Mouse (Mus musculus) cerebellum, postnatal 36 days (tissue): Measurements from ENCODE around the gene Lhx4.

Experiments
- DNase-seq, 2 experiments: peaks; one replicate each; pipeline ENCODE4 v3.0.0; 2021 to 2022; ENCODE audit warnings: mixed read lengths in 2 of 2

Lhx4 gene

GRCm38 (mm10) chr1:155751484-155752255 is at the start of gene Lhx4:
TSS of gene Lhx4 (minus strand) at chr1:155751684.
- DNase-seq, result no peak

DNA sequence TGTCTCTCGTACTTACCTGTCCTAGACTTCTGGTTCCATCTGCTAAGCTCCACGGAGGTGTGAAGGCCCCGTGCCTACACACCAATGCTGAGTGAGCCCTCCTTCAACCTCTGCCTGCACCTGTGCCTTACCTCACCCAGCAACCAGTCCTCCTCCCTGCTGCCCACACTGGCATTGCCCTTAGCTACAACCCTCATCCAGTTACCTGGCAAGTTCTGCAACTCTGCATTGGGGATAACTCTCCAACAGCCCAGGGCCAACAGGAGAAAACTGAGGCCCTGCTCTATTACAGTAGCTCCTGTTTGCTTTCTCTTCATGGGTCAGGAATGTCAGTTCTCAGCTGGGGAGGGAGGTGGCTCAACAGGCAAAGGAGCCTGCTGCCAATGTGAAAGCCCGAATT is 46.5 kb upstream of the Lhx4 start:
- DNase-seq, result no peak

DNA sequence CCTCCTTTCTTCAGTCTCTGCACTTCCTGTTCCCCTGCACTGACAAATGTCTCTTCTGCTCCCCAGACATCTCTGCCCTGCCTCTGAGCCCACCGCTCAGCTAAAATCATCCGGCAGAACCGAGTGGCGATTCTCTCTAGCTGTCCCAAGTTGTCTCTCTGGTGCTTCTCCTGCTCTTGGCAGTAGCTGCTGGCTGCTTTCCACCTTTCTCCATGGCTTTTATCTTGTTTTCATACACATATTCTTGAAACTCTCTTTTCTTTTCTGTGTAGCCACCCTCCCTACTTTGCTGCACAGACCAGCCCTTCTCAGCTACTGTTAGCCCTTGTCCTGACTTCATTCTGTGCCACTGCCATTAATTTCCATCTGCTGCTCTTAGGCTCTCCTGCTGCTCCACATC is 45.9 kb upstream of the Lhx4 start:
- no peak for DNase-seq

GRCm38 (mm10) chr1:155796757-155797405 is 45.4 kb upstream of the Lhx4 start:
- no peak for DNase-seq

- DNase-seq, result no peak
Measured at GRCm38 (mm10) chr1:155795791-155796233, 44.3 kb upstream of the Lhx4 start.

GRCm38 (mm10) chr1:155794855-155795254 is 43.4 kb upstream of the Lhx4 start:
- DNase-seq, result no peak

DNA sequence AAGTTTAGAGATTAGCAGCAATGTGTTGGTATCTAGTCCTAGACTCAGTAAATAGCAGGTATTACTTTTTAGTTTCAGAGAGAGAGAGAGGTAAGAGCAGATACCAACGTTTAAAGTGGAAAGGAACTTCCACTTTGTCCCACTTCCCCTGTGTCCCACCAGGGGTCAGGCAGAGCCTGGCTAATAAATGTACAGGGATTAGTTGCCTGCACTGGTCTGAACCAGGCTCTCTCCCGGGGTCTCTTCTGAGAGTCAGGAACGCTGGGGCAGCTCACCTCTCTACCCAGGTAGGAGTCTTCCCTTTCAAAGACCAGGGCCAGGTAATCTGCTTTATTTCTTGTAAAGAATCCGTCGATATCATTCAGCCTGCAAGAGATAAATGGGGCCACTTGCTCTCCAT is 40.4 kb upstream of the Lhx4 start:
- no peak for DNase-seq

DNA sequence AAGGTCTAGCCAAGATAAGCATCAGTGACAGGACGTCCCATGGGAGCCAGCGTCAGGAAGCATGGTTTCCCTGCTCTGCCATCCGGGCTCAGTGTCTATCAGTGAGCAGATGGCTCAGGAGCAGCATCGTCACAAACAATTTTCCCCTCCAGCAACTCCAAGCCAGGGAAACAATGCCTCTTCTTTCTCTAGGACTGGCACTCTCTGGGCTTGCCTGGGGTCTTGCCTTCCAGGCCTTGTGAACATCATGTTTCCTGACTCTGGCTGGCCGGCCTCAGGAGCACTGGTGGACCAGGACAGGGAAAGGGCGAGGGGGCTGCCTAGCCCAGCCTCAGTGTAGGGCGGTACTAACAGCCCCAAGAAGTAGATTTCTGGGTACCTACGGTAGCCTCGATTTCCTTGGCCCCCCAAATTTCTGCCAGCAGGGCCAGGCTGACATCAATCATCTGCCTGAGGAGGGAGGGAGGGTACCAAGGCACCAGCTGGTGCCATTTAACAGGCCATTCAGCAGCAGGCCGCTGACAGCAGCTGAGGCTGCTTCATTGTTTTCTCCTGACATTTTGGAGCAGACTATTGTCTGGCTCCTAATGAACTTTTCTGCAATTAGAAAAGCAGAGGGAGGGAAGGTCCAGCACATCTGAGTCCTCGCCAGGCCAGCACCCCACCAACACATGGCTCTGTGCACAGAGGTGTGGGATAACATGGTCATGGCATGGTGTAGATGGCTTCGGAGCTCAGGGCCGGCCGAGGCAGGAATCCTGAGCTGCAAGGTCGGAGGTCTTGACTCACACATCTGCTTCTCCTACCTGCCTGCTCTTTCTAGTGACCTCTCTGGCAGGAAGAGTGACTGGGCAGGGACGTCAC is 38.9 kb upstream of the Lhx4 start:
- DNase-seq, result peak; percentile 56 to 57

DNA sequence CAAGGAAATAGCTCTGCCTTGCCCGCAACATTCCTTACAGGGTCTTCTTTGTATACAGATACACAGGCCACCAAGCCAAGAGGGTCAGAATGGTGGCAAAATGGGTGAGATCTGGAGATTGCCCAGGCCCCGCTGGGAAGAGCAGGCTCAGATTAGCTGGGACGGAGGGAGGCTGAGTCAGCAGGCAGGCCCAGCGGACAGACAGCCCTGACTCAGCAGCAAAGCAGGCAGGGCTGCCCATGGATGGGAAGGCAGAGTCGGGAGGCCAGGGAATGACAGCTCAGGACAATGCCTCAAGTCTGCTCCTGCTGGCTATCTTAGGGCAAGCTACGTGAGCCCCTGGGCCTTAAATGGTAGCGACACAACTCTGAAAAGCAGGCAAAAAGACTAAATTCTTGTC is 34.4 kb upstream of the Lhx4 start:
- no peak for DNase-seq

- DNase-seq, result peak; percentile 59 to 68
Measured at GRCm38 (mm10) chr1:155784343-155785205, 33.1 kb upstream of the Lhx4 start.

GRCm38 (mm10) chr1:155782382-155782781 is 30.9 kb upstream of the Lhx4 start:
- no peak for DNase-seq

GRCm38 (mm10) chr1:155777641-155778625 is 26.4 kb upstream of the Lhx4 start:
- no peak for DNase-seq

DNA sequence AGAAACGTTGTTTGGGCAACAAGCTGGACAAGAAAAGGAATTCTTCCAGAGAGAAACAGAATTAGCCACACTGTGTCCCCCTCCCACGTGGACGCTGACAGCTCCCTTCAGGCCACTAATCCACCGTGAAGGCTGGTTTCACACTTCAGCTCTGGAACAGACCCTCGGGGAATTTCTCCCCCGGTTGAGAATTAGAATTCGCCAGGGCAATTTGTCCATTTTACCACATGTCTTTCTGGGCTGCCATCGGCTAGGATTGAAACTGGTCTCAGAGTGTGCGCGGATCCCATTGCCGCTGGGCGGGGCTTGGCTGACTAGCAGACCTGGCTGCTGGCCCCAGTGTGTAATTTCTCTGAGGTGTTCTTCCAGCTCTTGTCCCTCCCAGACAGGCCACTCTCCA is 7.7 kb upstream of the Lhx4 start:
- DNase-seq, result no peak

GRCm38 (mm10) chr1:155758711-155759110 is 7.2 kb upstream of the Lhx4 start:
- DNase-seq, result no peak

GRCm38 (mm10) chr1:155757621-155758020 is 6.1 kb upstream of the Lhx4 start:
- no peak for DNase-seq

DNA sequence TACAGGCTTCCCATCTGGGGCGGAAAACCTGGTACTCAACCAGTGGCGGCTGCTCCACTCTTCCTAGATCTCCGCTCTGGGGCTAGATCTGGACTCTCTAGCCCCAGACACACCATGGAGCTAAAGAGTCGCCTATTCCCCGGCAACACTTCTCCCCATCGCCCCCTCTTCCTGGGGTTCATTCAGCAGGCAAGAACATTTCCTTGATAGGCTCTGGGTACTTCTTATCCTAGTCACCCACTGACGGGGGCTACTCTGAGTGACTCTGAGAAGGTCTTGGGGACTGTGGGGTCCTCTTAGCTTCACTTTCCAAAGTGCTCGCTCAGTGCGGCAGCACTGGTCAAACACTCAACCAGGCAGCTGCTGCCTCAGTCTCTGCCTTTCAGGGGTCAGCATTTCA is 1.9 kb upstream of the Lhx4 start:
- no peak for DNase-seq

DNA sequence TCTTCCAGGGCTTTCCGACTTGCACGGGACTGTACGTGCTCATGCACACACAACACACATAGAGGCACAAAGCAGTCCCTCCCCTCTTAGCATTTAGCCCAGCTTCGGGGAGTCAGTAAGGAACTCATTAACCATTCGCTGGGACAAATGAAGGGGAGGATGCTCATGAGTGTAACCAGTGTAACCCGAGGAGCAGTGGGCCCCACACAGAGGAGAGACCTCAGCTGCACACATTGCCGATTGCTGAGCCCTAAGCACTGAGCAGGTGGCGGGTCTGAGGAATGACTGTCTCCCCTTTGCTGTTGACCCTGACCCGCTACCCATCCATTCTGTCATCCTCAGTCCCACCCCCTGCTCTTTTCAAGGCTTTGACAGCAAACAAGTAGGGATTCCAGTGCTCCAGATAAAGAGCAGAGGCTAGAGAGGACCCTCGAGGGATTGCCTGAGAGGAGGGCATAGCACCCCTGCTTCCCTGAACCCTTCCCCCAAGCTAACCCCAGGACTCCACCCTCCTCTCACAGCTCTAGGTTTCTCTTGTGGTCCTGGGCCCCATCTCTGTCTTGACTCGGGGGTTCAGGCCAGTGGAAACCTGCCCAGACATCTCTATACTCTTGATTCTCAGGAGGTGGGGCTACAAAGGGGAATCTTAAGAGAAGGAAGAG is 836 bp downstream of the Lhx4 start:
- no peak for DNase-seq

DNA sequence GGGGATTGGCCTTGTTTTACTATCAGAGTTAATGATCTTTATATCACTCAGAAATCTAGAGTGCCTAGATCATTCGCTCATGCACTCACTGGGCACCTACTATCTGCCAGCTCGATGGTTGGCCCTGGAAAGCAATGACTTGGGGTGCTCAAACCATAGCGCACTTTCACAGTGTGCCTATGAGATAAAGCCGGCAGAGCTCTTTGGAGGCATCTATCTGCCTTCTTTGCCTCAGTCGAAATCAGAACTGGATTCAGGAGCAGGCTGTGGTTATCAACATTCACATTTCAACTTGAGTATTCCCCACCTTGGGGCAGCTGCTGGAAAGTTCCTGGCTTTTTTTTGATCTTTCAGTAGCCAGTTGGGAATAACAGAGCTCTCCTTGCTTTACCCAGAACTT is 3.6 kb downstream of the Lhx4 start:
- DNase-seq, result no peak

DNA sequence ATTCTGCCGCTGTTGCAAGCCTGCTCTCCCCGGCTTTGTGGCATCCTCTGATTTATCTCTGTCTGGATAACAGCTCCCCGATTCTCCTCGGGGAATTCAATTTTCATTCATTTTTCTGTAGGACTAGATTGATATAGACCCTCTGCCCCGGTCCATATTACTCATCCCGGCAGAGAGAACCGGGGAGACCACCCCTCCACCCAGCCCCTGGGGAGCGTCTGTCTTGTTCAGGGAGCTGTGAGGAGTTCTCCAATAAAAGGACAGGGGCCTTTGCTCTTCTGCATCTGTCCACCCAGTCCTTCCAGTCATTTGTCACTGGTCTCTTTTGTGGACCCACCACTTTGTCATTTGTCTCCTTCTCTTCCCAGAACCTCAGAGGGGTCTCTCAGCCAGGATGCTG is 4.5 kb downstream of the Lhx4 start:
- no peak for DNase-seq
